Mouse (Mus musculus) heart, adult 11 months (tissue): Measurements from ENCODE around the gene Tmem104.
A peak's percentile ranks its signal among the peaks of the same experiment; 100 is the strongest.

Experiments used
- DNase-seq: peaks from one replicate; pipeline ENCODE4 v3.0.0; 2022

Tmem104 gene

DNA sequence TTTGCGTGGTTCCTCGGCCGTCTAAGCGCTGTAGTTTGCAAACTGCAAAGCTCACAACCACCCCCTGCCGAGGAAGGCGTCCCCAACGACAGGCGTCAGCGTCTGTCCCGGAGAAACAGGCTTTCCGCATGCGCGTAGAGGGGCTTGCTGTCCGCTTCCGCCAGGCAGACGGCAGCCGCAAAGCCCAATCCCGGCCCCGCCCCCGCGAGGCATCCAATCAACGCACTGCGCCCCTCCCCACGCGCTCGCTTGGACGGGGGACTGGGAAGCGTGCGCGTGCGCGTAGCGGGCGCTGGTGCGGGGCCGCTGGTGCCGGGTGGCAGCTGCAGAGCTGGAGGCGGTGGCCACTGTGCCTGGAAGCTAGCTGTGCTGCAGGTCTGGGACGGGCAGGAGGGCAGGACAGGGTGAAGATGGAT lies at the start of gene Tmem104:
Gene Tmem104 (plus strand): TSS at position 264 of the 416 bp plus-strand sequence.
- DNase-seq: peak; percentile 100

DNA sequence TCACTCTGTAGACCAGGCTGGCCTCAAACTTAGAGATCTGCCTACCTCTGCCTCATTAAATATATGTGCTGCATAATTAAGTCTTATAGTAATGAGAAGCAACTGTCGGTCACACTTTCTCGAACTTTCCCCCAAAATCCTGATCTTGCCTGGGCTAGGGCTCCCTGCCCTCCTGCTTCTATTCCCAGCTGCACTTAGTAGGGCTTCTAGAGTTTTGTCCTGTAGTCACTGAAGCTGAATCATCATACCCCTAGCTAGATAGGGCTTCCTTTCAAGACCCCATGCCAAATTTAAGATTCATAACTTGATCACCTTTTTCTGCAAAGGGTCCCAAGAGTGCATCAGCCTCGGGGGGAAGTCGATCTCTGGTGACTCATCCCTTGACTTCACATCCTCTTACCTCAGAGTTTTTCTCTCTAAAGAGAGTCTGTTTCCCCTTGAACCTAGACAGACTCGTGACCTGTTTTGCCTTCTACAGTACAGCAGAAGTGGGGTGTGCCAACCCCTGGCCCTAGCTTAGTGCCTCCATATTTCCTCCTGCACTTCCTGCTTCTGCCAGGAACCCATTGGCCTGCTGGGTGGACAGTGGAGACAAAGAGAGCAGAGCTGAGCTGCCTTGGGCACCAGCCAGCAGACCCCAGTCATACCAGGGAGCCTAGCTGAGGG lies 48.6 kb upstream of the Tmem104 start:
- peak; percentile 90 for DNase-seq

DNA sequence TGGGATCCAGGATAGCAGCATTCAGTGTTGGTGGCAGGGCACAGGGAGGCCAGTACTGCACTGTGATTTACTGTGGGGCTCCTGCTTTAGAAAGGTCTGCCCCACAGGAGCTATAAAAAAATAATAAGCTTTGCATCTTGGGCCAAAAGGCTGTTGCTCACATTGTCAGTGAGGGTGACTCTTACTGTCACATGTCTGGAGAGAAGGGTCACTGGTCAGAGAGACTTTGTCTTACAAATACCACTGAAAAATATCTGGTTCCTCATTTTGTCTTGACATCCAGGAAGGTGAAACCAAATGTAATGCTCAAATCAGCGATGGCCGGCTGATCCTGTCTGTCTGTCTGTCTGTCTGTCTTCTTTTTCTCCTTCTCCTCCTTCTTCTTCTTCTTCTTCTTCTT lies 45.3 kb upstream of the Tmem104 start:
- DNase-seq: no peak

DNA sequence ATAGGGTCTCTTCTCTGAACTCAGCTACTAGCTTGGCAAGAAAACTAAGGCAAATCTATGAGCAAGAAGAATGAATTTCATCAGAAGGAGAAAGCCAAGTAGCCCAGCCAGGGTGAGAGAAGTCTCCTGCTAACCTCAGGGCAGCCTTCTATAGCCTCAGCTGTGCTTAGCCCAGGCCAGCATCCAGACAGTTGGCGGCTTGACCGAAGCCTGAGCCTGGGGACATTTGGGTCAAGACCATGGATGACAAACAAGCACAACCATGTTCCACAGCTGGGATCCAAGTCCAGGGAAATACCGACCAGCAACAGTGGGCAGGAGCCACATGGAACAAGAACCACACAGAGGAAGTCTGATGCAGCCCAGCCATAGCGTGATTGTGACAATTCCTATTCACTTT lies 39.5 kb upstream of the Tmem104 start:
- DNase-seq: no peak

DNA sequence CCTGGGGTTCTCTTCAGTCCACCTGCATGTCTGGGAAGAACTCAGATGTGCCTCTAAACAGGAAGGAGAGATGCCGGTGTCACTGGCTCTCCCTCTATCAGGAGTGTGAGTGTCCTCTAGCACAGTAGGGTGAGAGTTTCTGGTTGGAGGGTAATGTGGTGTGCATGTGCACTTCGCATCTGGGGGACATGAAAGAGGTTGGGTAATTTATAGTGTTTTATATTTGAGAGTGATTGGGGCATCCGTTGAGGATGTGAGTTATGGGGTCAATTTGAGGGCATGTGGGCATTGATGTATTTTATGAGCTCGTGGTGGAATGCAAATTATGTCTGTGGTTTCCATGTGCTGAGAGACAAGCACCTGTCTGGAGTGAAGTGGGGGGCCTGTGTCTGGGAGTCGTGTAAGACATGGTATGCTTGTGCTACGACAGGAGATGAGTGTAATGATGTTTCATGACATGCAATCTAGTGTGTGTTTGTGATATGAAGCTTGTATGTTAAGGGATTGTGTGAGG lies 36.5 kb upstream of the Tmem104 start:
- no peak for DNase-seq

DNA sequence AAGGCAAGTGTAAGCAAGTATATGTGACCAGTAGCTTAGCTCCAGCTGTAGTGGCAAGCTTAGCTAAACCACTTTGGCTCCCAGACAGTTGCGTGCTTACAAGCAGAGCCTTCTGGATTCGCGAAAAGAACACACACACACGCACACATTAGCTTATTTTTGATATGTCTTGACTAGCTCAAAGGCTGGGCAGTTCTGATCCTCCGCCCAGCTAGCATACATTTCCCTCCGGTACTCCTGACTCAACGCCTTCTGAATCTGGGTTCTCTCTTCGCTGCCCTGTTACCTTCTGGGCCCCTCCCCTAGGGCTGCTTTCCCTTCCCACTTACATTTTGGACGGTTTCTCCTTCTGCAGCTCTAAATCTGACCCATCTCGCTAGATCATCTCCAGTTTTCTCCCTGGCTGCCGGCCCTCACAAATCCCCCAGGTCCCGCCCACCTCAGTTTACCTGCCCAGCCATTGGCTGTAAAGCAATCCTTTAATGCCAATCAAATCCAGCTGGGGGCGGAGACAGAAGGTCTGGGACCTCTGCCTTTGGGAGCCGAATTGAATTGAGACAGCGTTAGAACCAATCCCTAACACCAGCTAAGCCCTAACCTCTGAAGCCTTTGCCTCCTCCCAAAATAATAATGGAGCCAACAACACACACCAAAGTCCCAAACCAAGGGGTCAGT lies 35.4 kb upstream of the Tmem104 start:
- peak; percentile 94 for DNase-seq

DNA sequence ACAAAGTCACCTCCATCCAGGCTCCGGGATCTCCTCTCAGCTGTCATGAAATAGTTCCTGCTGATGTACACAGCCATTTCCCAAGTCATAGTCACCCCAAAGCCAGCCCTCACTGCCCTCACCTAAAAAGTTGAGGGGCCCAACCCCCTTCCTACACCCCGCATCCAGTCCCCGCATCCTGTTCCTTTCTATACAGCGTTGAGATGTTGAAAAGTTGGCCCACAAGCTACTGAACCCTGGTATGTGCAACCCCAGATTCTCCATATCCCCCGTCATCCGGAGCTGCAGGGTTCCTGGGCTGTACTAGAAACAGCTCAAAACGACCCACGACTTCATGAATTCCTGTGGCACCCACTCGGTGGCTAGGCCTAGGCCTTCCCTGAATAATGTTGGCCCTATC lies 34.2 kb upstream of the Tmem104 start:
- DNase-seq: peak; percentile 90

DNA sequence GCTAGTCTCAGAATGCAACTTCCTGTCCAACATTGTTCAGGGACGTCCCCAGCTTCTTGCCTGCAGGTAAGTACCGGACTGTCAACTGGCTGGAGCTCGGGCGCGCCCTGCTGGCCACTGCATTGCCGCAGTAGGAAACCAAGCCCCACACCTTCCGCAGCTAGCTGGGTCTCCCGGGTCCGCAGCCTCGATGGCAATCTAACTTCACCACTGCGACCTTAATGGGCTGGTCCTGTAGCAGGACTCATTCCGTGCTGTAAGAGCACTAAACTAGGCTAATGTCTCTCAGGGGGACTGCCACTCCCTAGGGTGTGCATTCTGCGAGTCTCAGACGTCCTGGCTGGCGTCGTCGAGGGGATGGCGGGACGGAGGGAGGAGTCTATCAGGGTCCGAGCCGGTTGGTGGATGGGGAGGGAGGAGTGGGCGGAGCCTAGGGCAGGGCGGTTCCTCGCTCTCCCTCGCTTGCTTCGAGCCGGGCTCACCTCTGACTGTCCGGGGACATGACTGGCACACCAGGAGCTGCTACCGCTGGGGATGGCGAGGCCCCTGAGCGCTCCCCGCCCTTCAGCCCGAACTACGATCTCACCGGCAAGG lies 33.5 kb upstream of the Tmem104 start:
- DNase-seq: peak; percentile 98

DNA sequence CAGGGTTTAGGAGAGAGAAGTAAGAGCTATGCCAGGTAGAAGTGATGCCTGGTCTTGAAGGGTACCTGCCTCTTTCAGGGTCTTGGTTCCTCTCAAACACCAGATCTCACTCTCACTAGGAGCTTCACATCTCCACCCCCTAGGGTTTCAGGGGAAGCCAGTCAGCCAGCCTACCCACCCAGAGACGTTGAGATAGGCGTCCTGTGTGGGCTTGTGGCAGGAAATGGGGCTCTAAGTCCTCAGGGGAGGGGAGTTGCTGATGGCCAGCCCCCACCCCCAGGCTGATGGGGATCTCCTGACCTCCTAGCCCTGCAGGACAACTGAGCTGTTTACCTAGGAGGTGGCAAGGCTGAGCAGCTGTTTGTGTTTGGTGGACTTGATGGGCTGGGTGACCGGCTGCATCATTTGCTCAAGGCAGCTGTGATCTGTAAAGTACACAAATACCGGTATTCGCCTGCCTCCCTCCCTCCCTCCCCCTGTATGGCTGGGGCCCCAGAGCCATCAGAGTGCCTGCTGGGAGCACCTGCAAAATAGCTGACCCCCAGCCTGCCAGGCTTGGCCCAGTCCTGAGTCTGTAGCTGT lies 32.1 kb upstream of the Tmem104 start:
- peak; percentile 88 for DNase-seq

DNA sequence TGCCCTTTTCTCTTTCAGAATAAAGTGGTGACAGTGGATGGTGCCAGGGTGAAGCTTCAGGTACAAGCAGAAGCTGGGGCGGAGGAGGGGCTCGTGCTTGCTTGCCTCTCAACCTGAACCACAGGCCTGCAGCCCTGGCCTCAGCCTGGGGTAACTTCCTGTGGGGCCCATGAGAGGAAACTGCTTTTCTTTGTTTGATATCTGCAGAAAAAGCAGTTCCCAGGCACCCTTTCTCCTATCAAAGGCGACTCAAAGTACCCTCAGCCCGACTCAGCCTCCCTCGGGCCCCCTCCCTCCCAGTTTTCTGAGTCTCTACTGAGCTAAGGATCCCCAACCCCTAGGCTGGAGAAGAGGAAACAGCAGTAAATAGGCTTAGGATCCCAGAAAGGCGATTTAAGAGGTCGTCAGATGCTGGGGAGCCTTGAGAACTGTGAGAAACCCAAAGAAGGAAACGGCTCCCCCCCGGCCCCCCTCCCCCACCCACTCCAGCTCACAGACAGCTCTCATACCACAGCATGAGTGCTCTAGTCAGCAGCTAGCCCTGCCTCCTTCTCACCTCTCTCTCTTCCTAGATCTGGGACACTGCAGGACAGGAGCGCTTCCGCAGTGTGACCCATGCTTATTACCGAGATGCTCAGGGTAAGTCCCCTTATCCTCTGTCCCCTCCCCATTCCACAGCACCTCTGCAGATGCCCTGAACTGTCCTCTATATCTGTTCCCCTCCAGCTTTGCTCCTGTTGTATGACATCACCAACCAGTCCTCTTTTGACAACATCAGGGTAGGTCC lies 29.2 kb upstream of the Tmem104 start:
- DNase-seq: peak; percentile 93

DNA sequence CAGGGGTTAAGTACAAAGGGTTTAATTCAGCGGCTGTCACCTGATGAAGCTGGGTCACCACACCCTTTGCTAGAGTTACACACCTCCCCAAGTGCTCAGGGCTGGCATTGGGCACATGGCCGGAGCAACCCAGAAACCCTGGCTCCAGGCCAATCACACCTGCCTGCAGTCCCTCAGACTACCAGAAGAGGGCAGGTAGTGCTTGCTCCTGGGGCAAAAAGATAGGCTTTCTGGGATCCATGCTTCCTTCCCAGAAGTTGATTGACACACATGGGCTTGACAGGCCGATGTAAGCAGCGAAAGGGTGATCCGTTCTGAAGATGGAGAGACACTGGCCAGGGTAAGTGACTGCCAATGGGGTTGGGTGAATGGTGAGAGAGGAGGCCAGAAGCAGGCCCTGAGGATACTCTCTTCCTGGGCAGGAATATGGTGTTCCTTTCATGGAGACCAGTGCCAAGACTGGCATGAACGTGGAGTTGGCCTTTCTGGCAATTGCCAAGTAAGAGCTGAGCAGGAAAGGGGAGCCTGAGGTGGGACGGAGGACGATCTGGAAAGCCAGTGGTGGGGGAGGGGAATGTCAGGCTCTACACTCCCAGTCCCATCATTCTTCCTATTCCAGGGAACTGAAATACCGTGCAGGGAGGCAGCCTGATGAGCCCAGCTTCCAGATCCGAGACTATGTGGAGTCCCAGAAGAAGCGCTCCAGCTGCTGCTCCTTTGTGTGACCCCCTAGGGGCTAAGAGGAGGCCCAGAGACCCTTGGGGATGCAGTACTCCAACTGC lies 27.1 kb upstream of the Tmem104 start:
- DNase-seq: peak; percentile 97

DNA sequence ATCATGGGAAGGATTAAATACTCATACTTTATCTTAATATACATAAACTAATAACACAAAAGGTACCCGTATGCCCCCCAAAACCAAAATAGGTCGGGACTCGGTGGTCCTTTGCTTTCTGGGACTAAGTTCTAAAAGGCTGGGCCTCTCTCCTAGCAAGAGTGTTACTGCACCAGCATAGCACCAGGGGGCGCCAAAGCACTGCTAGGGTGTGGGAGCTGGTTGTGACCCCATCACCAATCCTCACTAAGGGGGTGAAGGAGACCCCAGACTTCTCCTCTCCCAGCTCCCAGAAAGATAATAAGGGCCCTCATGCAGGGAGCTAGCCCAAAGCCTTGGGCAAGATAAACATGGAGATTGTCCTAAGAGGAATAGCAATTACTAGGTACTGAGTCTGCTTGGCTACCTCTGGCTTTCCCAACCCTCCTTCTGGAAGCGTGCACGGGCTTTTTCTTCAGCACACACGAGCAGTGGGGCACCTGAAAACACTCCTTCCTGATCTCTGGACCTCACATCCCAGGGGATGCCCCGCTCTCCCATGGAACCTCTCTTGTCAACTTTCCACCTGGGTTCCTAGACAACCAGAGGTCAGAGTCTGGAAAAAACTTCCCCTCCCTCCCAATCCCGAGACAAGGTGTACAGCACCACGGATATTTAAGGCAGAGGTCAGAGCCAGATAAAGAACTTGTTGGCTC lies 26.3 kb upstream of the Tmem104 start:
- DNase-seq: peak; percentile 96

DNA sequence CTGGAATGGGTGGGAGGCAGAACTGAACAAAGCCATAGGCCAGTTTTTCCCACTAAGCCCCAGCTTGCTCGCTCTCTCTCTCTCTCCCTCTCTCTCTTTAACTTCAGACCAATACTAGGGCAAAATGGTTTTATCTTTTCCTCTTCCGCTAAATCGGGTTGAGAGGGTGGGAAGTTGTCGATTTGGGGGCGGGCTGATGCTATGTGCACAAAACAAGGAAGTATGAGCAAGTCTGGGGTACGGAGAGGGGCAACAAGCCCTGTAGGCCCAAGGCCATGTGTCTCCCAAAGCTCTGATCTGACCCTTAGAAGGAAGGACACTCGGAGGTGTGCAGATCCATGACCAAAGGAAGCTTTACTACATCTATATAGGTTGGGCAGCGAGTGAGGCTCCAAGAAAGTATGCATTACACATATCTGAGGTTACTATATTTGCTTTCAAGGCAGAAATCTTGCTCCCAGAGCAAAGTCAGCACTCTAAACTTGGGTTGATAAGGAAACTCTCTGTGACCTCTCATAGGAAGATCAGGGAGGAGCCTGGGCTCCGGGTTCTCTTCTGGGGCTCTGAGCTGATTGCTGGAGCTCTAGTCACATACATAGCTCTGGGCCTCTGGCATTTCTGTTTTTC lies 25.6 kb upstream of the Tmem104 start:
- DNase-seq: peak; percentile 93

DNA sequence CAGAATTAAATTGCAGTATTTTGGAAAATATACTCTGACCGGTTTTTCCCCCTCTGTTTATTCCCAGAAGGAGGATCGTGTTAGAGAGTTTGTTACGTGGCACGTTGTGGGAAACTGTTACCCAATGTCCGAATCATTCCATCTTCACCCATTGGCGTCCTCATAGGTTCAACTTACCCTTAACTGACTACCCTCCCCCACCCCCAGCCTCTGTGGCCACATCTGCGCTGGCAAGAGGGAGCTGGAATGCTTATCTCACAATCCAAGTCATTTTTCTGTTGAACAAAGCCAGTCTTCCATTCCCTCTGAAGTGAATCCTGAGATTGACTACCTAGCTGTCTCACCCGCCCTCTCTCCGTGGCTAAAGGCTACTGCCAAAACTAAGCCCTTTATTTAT lies 25.1 kb upstream of the Tmem104 start:
- DNase-seq: peak; percentile 89

DNA sequence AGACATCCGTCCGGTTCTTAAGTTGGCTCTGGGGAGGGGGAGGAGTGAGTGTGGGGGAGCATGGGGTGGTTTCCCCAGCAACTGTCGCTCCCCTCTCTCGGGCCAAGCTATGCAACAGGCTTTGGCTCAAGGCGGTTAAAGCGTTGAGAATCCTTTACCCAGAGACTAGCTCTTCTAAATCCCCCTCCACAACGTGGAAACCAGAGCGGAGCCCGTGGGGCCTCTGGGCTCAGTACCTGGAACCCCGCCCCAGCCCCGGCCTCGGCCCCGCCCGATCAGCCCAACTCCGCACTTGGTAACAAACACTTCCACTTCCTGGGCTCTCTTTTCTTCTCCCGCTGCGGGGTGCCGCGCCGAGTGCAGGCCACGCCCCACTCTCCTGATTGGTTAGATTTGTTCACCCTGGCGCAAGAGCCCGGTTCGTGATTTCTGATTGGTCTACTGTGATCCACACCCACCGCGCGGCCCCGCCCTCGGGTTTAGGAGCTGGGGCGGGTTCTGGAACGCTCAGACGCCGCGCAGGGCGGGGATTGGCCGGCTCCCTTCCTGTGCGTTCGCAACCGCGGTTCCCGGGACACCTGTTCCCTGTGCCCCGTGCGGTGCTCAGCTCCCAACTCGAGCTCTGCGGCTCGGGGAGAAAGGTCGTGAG lies 24.3 kb upstream of the Tmem104 start, which contains the start of gene Slc9a3r1:
Gene Slc9a3r1 (plus strand): TSS at position 510 of the 649 bp plus-strand sequence.
- peak; percentile 100 for DNase-seq

DNA sequence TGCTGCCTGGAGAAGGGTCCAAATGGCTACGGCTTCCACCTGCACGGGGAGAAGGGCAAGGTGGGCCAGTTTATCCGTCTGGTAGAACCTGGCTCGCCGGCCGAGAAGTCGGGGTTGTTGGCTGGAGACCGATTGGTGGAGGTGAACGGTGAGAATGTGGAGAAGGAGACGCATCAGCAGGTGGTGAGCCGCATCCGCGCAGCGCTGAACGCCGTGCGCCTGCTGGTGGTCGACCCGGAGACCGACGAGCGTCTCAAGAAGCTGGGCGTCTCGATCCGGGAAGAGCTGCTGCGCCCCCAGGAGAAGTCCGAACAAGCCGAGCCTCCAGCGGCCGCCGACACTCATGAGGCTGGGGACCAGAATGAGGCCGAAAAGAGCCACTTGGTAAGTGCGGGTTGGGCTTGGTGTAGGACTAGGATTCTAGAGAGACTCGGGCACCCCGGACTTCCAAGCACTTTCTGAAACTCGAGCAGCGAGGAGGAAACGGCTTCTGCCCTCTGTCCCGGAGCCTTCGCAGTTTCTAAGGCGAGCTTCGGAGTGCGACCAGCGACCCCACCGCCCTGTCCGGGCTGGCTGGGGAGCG lies 23.6 kb upstream of the Tmem104 start:
- DNase-seq: no peak

DNA sequence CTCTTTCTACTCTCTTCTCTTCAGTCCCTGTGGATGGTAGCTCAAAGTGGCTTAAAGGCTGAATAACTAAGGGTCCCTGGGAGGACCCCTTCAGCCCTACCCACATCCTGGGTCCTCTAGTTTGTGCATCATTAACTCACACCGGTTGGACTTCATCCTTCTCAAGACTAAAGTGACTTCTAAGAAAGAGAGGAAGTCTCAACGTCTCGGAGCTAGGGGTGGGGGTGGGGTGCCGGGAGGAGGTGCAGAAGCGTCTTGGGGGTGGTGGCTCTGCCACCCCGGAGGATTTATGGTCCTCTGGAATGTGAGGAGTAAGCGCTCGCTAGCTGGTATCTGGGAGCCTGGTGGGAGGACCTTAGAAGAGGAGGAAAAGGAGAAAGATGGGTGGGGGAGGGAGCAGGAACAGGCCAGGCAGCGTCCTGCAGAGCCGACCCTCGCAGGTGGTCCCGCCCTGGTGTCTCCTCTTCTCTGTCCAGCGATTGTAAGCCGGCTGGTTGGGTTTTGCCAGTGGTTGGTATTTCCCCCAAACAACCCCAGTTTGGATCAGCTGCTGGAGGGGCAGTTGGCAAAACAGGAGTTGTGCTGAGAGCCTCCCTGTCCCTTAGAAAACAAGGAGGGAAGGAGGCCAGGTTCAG lies 22.8 kb upstream of the Tmem104 start:
- peak; percentile 92 for DNase-seq

DNA sequence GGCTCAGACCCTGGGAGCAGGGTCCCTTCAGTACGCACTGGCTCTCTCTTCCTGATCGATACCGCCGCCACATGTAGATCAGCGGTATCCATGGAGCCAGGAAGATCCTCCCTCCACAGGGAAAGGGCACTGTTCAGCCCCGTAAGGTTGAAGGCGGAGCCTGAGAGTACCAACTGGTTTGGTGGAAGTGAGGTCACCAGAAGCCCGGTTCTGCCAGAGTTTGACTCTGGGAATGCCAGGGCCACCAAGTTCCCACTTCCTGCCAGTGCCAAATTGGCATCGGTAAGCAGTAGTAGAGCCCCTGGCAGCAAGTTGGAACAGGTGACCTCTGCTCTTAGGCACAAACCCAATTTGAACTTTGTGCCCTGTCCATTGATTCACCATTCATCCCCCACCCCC lies 22.3 kb upstream of the Tmem104 start:
- DNase-seq: peak; percentile 95

DNA sequence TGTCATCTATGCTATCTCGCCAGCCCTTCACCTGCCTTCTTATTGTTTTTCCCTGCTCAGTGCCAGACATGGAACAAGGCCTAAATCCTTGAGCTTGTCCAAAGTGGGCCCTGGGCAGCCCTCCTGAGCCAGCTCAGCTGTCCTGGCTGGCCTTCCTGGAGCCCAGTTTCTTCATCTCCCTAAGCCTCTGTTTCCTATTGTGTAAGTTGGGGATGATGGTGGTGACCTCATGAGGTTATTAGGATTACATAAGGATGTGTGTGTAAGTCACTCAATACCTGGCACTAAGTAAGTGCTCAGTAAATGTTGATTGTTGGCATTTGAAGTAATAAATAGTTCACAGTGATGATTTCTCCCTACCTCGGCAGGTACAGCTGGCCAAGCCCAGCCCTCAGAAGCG lies 20.5 kb upstream of the Tmem104 start:
- DNase-seq: no peak
